Mouse (Mus musculus) adrenal gland (tissue): Measurements from ENCODE around the gene Slc16a9.

Source experiments
- intact Hi-C: fragments of 180-260 bp; cut with DNase I; formaldehyde crosslinking; loops from one replicate; pipeline ENCODE4 v1.15.1; 2025

The Slc16a9 gene

DNA sequence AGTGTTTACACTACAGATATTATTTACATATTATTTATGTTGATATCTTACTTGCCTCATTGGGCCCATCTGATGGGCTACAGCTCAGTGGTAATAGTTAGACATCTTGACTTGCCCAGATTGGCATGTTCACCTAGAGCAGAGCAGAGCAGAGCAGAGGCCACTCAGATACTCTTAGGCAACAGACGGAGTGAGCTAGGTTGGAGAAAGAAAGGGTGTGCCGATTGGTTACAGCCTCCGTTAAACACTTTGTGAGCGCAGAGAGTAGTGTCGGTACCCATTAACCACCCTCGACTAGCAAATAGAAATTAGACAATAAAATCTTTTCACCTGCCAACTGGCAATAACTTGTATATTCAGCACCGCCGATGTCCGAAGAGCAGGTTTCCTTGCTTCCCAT is 1.2 kb downstream of the Slc16a9 start:
- intact Hi-C loops, result loop anchor here (5.0 kb wide), 1 partner anchor 41 kb away; no protein-coding TSS in a partner anchor

- intact Hi-C loops, result no loop called here
Observed at GRCm38 (mm10) chr10:70250354-70250753, 5.5 kb downstream of the Slc16a9 start.

DNA sequence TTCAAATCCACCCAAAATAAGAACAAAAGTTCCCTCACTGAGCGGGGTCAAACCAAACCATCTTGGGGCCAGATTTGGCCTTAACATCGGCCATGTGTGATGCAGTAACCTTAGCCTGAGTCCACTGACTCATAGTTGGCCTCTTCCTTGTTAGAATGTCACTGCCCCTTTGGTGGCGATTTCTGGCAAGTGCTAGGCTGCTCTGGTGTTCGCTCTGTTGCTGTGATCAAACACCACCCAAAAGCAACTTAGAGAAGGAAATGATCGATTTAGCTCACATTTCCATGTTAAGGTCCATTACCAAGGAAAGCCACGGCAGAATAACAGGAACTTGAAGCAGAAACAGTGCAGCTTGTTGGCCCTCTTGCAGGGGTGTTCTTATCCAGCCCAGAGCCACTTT is 5.9 kb downstream of the Slc16a9 start:
- intact Hi-C loops, result no loop called here

DNA sequence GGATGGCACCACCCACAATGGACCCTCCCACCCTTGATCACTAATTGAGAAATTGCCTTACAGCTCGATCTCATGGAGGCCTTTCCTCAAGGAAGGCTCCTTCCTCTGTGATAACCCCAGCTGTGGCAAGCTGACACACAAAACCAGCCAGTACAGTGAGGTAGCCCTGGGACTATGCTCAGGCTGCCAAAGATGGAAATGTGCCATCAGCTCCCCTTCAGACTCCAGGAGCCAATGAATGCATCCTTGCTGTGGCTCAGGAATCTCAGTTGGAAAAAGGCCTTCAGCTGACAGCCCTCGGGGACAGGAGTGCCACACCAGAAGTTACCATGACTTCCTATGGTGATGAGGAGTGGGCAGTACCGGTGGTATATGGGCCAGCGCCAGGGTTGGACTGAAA is 9.8 kb downstream of the Slc16a9 start:
- intact Hi-C loops, result no loop called here

- intact Hi-C loops, result no loop called here
Observed at GRCm38 (mm10) chr10:70255601-70256210, 10.8 kb downstream of the Slc16a9 start.

GRCm38 (mm10) chr10:70257029-70257428 is 12.1 kb downstream of the Slc16a9 start:
- intact Hi-C loops, result no loop called here

GRCm38 (mm10) chr10:70260904-70261303 is 16.0 kb downstream of the Slc16a9 start:
- intact Hi-C loops, result no loop called here

DNA sequence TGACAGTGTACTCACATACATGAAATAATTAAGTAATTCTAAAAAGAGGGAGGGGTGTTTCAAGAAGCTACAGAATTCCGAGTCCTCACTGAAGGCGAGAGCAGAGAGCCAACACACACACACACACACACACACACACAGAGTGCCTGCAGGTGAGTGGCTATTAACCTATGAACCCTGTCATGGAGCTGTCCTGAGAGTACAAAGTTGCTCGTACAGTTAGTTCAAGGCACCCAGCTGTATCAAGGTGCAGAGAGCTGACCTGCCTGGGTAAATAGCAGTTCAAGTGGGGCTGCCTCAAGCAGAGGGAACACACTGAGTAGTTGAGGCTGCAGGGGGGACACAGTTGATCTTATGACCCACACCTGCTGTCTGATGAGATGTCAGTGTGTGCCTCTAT is 17.2 kb downstream of the Slc16a9 start:
- intact Hi-C loops, result no loop called here

GRCm38 (mm10) chr10:70263681-70264189 is 18.8 kb downstream of the Slc16a9 start:
- intact Hi-C loops, result no loop called here

- intact Hi-C loops, result no loop called here
Observed at GRCm38 (mm10) chr10:70264337-70265036, 19.6 kb downstream of the Slc16a9 start.

DNA sequence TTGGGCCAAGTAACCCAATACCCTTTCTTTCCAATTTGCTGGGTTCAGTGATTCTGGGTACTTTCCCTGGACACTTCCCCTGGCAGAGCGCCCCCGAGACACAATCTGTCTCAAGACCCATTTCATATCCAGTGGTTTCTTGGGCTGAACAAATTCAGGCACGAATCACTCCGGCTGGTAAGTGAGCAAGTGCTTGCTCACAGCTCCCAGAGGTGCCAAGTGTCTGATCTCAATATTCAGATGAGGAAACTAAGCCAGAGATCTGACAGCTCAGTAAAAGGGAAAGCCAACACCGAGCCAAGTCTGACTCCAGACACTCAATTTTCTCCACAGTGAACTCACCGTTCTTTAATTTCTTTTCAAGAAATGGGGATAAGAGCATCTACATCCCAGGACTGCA is 21.6 kb downstream of the Slc16a9 start:
- intact Hi-C loops, result no loop called here

DNA sequence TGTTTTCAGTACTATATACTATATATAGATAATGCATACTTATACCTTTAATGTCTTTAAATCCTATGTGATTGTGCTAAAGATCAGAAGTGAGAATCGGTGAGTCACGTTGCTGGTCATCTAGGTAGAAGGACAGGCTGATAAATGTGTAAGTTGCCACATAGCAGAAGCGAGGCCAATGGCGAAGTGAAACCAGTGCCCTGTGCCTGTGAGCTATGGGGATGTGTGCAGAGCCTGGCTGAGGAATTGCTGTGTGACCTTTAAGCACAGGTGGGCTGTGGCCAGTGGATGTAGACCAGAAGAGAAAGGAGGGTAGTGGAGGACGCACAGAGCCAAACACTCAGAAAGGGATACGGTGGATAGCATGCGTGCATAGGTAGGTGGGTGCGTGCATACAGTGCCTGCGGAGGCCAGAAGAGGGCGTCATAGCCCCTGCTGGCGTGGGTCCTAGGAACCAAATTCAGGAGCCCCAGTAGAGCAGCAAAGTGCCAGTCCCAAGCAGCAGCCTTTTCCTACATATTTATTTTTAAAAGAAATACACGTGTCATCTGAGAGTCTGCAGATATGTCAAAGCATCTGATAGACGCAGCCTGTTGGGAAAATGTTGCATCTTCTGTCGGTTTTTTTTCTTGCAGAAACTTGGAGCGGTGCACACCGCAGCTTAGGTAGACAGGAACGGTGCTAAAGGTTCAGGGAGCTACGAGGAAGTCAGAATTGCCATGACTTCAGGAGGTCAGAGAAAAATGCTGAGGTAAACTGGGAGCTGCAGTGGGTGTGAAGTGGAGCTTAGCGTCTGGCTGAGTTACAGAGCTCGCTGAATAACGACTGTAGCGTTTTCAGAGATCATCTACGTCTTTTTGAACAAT is 23.9 kb downstream of the Slc16a9 start:
- intact Hi-C loops, result no loop called here

GRCm38 (mm10) chr10:70269447-70269787 is 24.5 kb downstream of the Slc16a9 start:
- intact Hi-C loops, result no loop called here

DNA sequence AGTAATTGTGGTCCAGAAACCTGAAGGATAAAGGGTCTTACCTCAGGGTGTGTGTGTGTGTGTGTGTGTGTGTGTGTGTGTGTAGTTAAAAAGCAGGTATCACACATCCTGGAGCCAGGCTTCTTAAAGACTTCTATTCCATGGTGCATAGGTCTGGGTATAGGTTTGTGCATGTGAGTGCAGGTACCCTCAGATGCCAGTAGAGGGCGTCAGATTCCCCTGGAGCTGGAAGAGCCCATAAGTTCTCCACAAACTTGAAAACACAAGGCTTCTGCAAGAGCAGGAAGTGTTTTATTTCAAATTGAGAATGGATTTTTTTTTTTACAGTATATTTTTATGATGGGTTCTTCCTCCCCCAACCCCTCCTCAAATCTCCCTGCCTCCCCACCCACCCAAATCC is 31.8 kb downstream of the Slc16a9 start:
- intact Hi-C loops, result no loop called here

DNA sequence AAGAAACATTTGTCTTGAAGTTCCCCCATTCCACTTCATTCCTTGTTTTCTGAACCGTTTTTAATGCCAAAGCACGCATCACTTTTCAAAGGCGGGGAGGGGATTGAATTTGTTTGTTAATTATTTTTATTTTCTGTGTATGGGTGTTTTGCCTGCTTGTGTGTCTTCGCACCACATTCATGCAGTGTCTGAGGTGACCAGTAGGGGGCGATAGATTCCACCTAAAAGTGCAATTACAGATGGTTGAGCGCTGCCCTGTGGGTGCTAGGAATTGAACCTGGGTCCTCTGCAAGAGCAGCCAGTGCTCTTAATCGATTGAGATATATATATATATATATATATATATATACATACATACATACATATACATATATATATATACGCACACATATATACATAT is 34.4 kb downstream of the Slc16a9 start:
- intact Hi-C loops, result no loop called here

DNA sequence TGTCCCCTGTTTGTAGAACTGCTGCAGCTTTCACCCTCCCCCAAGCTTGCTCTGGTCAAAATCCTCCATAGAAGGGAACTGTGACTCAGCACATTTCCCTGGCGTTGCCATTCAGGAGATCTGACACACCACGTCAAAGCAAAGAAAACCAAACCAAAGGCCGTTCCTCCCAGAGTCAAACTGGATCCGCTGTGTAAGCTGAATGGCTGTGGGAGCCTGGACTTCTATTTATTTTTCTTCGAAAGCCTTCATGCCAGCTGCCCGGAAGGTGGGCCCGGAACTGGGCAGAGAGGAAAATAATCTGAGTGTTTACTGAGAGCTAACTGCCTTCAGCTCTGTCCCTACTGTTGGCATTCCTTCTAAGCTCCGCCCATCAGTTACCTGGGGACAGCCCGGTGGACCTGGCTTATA is 42.9 kb downstream of the Slc16a9 start:
- intact Hi-C loops, result loop anchor here (5.0 kb wide), 1 partner anchor 41 kb away; the partner anchor contains the start of gene Slc16a9

DNA sequence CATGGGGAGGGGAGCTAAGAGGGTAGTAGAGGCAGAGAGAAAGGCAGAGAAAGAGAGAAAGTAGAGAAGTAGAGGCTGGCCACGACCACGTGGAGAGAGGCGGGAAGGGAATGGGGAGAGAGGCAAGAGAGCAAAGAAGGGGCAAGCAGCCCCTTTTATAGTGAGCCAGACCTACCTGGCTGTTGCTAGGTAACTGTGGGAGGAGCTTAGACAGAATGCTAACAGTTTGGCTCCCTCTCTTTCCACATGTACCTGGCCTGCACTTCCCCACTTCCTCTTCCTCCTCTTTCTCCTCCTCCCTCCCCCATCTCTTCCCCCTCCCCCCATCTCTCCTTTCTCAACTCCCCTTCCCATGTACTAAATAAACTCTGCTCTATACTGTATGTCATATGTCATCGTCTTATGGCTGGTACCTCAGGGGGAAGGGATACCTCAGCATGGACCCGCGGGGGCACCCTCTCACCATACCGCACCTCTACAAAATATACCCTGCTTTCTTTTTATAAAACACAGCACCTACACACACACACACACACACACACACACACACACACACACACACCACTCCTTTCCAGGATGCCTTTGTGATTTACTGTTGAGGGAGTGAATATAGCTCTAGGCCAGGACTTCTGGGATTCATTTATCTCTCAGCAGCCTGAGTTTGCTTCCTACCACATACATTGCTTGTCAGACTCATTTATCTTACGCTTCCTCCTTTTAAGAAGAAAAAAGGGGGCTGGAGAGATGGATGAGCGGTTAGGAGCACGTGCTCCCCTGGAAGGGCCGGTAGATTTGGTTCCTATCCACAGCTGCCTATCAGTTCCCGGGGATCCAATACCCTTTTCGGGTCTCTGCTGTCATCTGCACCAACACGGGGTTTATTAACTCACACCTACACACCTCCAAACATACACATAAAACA is 43.8 kb downstream of the Slc16a9 start:
- intact Hi-C loops, result loop anchor here (5.0 kb wide), 1 partner anchor 41 kb away; the partner anchor contains the start of gene Slc16a9

DNA sequence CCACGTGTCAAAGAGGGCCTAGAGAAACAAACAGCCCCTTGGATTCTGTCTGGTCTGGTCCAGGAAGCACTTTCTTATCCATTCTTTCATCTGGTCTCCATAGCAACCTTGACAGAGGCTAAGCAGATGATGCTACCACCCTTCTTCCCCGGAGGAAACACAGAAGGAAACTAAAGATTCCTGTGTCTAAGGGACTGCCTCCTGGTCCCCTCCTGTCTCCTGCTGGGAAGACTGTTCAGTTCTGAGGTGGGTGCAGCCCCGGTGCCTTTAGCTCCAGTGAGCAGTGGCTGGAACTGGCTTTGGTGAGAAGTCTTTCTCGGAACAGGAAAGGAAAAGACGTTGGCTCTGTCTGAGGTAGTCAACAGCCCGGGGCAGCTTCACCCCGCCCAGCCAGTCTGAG is 47.1 kb downstream of the Slc16a9 start:
- intact Hi-C loops, result no loop called here

DNA sequence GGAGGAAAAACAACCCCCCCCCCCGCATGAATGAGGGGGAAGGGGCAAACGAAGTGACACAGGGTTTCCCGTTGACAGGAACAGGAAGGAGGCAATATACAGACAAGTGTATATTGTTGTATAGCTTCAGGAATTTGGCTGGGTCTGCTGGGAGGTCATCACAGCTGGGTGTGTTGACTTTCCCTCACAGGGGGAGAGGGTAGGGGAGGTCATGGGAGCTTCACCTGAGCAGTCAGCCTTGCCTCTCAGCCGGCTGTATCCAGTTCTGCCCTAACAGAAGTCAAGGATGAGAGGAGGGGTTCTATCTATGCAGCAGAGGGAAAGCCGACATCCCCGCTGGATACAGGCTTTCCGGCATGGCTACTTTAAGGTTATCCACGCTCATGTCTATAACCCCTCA is 49.2 kb downstream of the Slc16a9 start:
- intact Hi-C loops, result no loop called here

GRCm38 (mm10) chr10:70296531-70297366 is 51.8 kb downstream of the Slc16a9 start:
- intact Hi-C loops, result loop anchor here (5.0 kb wide), 4 partner anchors 99 to 429 kb away; no protein-coding TSS in a partner anchor
